Mouse (Mus musculus) right cerebral cortex, adult 2 months (tissue): ENCODE measurements at regions not wholly inside any gene's neighbourhood (a gene's known extent, or its start where the extent isn't known, plus 50 kb on each side); places are given as distances from the start of the nearest gene placed in this dataset.

ENCODE experiments used
- DNase-seq, 2 experiments: peaks; one replicate each; pipeline ENCODE4 v3.0.0; 2021 to 2022; ENCODE audit warnings: low spot score in 2 of 2

GRCm38 (mm10) chr14:95949512-95949911 is 68.5 kb downstream of the 4921530L21Rik start:
- DNase-seq, result no peak

DNA sequence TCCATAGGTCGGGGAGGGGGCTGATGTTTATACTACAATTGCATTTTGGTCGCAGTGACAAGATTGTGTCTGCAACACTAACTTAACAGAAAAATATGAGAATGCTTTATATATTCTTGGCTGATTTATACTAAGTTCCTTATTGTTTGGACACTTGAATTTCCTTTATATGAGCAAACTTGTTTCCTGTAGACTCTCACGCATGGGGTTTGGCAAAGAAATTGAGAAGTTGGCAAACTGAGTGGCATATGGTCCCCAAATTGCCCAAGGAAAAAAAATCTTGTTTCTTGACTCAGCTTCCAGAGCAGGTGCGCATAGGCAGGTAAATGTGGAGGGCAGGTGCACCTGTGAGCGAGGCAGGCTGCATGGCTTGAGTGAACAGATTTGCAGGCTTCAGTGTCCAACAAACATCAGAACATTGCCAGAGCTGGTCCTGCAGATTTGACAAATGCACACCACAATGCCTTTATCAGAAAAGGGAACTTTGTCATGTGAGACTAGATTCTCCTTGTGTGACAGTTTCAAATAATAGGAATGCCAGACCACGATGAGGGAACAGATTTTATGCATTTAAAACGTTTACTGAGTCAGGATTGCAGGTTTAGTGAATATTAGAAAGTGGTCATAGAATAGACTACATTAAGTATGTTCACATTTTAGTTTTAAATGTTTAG is 75.1 kb downstream of the 4921530L21Rik start:
- DNase-seq, result no peak

- peak; percentile 12 to 28 for DNase-seq
Observed at GRCm38 (mm10) chr14:95984021-95984420, 103.0 kb downstream of the 4921530L21Rik start.

- DNase-seq, result no peak
Observed at GRCm38 (mm10) chr14:95998356-95998755, 117.3 kb downstream of the 4921530L21Rik start.

DNA sequence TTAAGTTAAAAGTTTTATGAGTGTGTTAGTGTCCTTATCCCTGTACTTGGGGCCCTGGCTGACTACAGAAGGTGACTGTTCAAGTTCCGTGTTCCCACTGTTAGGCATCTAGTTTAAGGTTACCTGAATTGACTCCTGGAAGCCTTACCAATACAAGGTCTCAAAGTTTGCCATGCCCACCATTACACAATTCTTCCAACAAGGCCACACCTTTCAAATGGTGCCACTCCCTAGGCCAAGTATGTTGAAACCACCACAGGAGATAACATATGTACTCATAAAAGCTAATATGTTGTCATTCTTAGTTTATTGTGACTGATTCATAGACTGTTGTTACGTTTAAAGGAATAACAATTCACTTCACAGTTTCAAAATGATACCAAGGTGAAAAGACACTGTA is 140.6 kb downstream of the 4921530L21Rik start:
- DNase-seq, result no peak
